Mouse (Mus musculus): ENCODE measurements at regions not wholly inside any gene's neighbourhood (a gene's known extent, or its start where the extent isn't known, plus 50 kb on each side); places are given as distances from the start of the nearest gene placed in this dataset.

DNA sequence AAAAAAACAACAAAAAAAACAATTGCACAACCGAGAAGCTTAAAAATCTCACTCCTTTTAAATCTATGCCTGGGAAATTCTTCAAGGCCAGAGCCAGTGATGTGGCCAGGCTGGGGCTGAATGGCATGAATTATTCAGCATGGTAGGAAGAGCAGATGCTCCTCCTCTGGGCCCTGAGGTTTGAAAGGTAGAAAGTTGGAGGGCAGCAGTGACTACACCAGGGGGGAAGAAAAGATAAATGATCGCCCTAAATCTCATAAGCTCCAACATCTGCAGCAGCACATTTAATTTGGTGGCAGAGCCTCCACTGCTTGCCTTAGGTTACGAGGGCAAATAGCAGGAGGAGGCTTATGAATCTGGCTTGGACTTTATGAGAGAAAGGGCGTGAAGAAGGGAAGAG is 455.1 kb downstream of the Cbln4 start:
- Histone ChIP-seq H3K9ac (ENCODE audit: control insufficient read depth, low read depth, low read length, poor library complexity, severe bottlenecking) (no peak overlapping the region), H3K27me3 (ENCODE audit: control insufficient read depth in 1 of 2, insufficient read depth in 2 of 2, low read length in 2 of 2) (no peaks in the 10 kb centered on the region), H3K36me3 (ENCODE audit: control insufficient read depth in 1 of 2, insufficient read depth in 2 of 2, low read length in 2 of 2) (no peaks in the 10 kb centered on the region), H3K4me3 (ENCODE audit: control insufficient read depth in 1 of 2, insufficient read depth in 1 of 2, low read depth in 2 of 2, low read length in 2 of 2) (no peak overlapping the region), H3K4me1 (ENCODE audit: control insufficient read depth in 1 of 2, insufficient read depth in 2 of 2, low read length in 2 of 2) (no peaks in the 10 kb centered on the region), H3K27ac (ENCODE audit: control insufficient read depth, low read depth, low read length) (no peak overlapping the region), H3K79me2 (ENCODE audit: control insufficient read depth, insufficient read depth, low read length, poor library complexity) (no peaks in the 10 kb centered on the region), H3K9me3 (replicated peaks; ENCODE audit: insufficient read depth, low read length) (no peaks in the 10 kb centered on the region)
- TF ChIP-seq ZC3H11A (IDR thresholded peaks at IDR 0.05; ENCODE audit: low read depth, low read length) (no peak), MYC (IDR thresholded peaks at IDR 0.05; ENCODE audit: low read depth, low read length) (no peak), ELF1 (IDR thresholded peaks at IDR 0.05; ENCODE audit: low read depth, low read length) (no peak), JUND (IDR thresholded peaks at IDR 0.05; ENCODE audit: low read depth, low read length) (no peak), POLR2AphosphoS2 (IDR thresholded peaks at IDR 0.05; ENCODE audit: low read length) (no peak), GATA1 (IDR thresholded peaks at IDR 0.05; ENCODE audit: low read depth, low read length) (no peak), ETS1 (IDR thresholded peaks at IDR 0.05; ENCODE audit: low read depth, low read length) (no peak), MYB (IDR thresholded peaks at IDR 0.05; ENCODE audit: low read depth, low read length) (no peak), MEF2A (IDR thresholded peaks at IDR 0.05; ENCODE audit: extremely low read depth, insufficient replicate concordance, low read depth, low read length, poor library complexity, severe bottlenecking) (no peak), RAD21 (IDR thresholded peaks at IDR 0.05; ENCODE audit: low read depth, low read length) (no peak), BHLHE40 (IDR thresholded peaks at IDR 0.05; ENCODE audit: borderline replicate concordance, low read depth, low read length) (no peak), ZMIZ1 (IDR thresholded peaks at IDR 0.05; ENCODE audit: low read depth, low read length) (no peak), MAFK (IDR thresholded peaks at IDR 0.05; ENCODE audit: borderline replicate concordance, low read depth, low read length) (no peak), SMC3 (IDR thresholded peaks at IDR 0.05; ENCODE audit: low read depth, low read length) (no peak), E2F4 (IDR thresholded peaks at IDR 0.05; ENCODE audit: borderline replicate concordance, low read depth, low read length) (no peak), HCFC1 (IDR thresholded peaks at IDR 0.05; ENCODE audit: low read depth, low read length) (no peak), CTCF (IDR thresholded peaks at IDR 0.05 in 2 of 3, conservative IDR thresholded peaks at IDR 0.05 in 1 of 3; ENCODE audit: control insufficient read depth in 1 of 3, insufficient read depth in 1 of 3, low read depth in 2 of 3, low read length in 3 of 3, poor library complexity in 1 of 3, severe bottlenecking in 1 of 3) (no peak), ZKSCAN1 (IDR thresholded peaks at IDR 0.05; ENCODE audit: low read depth, low read length) (no peak), NELFE (IDR thresholded peaks at IDR 0.05; ENCODE audit: low read depth, low read length) (no peak)
- no peak for DNase-seq (ENCODE audit: low read depth, low spot score)

DNA sequence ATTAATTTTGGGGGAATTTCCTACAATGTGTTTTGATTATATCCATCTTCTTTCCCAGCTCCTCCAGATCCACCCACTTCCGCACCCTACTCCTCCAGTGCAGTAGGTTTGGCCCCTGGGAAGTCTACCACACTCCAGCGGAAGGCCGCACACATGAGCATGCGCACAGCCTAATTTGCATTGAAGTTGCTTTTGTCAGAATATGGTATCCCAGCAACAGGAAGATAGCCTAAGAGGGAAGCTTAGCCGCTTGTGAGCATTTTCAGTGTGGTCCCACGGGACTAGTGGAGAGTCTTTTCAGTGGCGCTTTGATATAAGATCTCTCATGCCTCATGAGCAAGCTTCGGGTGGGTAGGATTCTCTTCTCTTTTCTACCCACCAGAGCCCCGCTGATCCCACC is 455.6 kb downstream of the Cbln4 start:
- Histone ChIP-seq H3K4me1 (ENCODE audit: control insufficient read depth in 1 of 2, insufficient read depth in 2 of 2, low read length in 2 of 2) (no peaks in the 10 kb centered on the region), H3K79me2 (ENCODE audit: control insufficient read depth, insufficient read depth, low read length, poor library complexity) (no peaks in the 10 kb centered on the region), H3K4me3 (ENCODE audit: control insufficient read depth in 1 of 2, insufficient read depth in 1 of 2, low read depth in 2 of 2, low read length in 2 of 2) (no peak overlapping the region), H3K9me3 (replicated peaks; ENCODE audit: insufficient read depth, low read length) (no peaks in the 10 kb centered on the region), H3K27ac (ENCODE audit: control insufficient read depth, low read depth, low read length) (no peak overlapping the region), H3K27me3 (ENCODE audit: control insufficient read depth in 1 of 2, insufficient read depth in 2 of 2, low read length in 2 of 2) (no peaks in the 10 kb centered on the region), H3K9ac (ENCODE audit: control insufficient read depth, low read depth, low read length, poor library complexity, severe bottlenecking) (no peak overlapping the region), H3K36me3 (ENCODE audit: control insufficient read depth in 1 of 2, insufficient read depth in 2 of 2, low read length in 2 of 2) (no peaks in the 10 kb centered on the region)
- TF ChIP-seq CHD1 (IDR thresholded peaks at IDR 0.05; ENCODE audit: low read depth, low read length), result no peak
- TF ChIP-seq POLR2A (IDR thresholded peaks at IDR 0.05; ENCODE audit: control insufficient read depth in 1 of 2, insufficient read depth in 1 of 2, low read depth in 1 of 2, low read length in 2 of 2, poor library complexity in 1 of 2), result no peak
- no peak for TF ChIP-seq GATA1 (IDR thresholded peaks at IDR 0.05; ENCODE audit: low read depth, low read length)
- no peak for TF ChIP-seq MAZ (IDR thresholded peaks at IDR 0.05; ENCODE audit: low read depth, low read length)
- no peak for TF ChIP-seq TBP (IDR thresholded peaks at IDR 0.05; ENCODE audit: low read depth, low read length)
- no peak for TF ChIP-seq GABPA (IDR thresholded peaks at IDR 0.05; ENCODE audit: low read depth, low read length)
- no peak for TF ChIP-seq RAD21 (IDR thresholded peaks at IDR 0.05; ENCODE audit: low read depth, low read length)
- TF ChIP-seq MYB (IDR thresholded peaks at IDR 0.05; ENCODE audit: low read depth, low read length), result no peak
- no peak for TF ChIP-seq KAT2A (conservative IDR thresholded peaks at IDR 0.05; ENCODE audit: low read depth, low read length)
- no peak for TF ChIP-seq USF1 (IDR thresholded peaks at IDR 0.05; ENCODE audit: low read depth, low read length)
- TF ChIP-seq CHD2 (IDR thresholded peaks at IDR 0.05; ENCODE audit: low read length), result no peak
- no peak for DNase-seq (ENCODE audit: low read depth, low spot score)

All from MEL (cell line).